Mouse (Mus musculus) heart, embryonic 13.5 days (tissue): ENCODE results near the gene Best2. TPM values are rescaled to one million over a fixed set of nuclear protein-coding genes. Genes with fewer than 3 reads are reported as not detected.
A peak's percentile ranks its signal among the peaks of the same experiment; 100 is the strongest.

ENCODE experiments used
- ATAC-seq: fragments of 200-750 bp; cut with Nextera tagmentation; 2 replicates; pipeline ENCODE4 v1.8.0; 2017; ENCODE audit warnings: moderate TSS enrichment; ENCODE audit not compliant: insufficient number of reproducible peaks, low FRiP score, low TSS enrichment; ENCODE audit errors: extremely low read depth
- H3K27ac ChIP-seq: fragments of 300-500 bp; sonication (generic); replicated peaks from 2 replicates; pipeline ENCODE4 v1.5.1; 2015; ENCODE audit warnings: moderate library complexity, mild to moderate bottlenecking, inconsistent platforms
- H3K27me3 ChIP-seq: fragments of 300-500 bp; sonication (generic); replicated peaks from 2 replicates; pipeline ENCODE4 v1.6.1; 2015; ENCODE audit warnings: mild to moderate bottlenecking, inconsistent platforms
- H3K36me3 ChIP-seq: fragments of 300-500 bp; sonication (generic); 2 replicates; pipeline ENCODE4 v1.6.1; 2015; ENCODE audit warnings: mild to moderate bottlenecking, inconsistent platforms
- H3K4me1 ChIP-seq: fragments of 300-500 bp; sonication (generic); 2 replicates; pipeline ENCODE4 v1.6.1; 2015; ENCODE audit warnings: inconsistent platforms
- H3K4me2 ChIP-seq: fragments of 300-500 bp; sonication (generic); 2 replicates; pipeline ENCODE4 v1.6.1; 2015; ENCODE audit warnings: inconsistent platforms, mild to moderate bottlenecking, moderate library complexity
- H3K4me3 ChIP-seq: fragments of 300-500 bp; sonication (generic); 2 replicates; pipeline ENCODE4 v1.5.1; 2015; ENCODE audit warnings: moderate library complexity, mild to moderate bottlenecking, inconsistent platforms
- H3K9ac ChIP-seq: fragments of 300-500 bp; sonication (generic); 2 replicates; pipeline ENCODE4 v1.6.1; 2015; ENCODE audit warnings: inconsistent platforms, mild to moderate bottlenecking, moderate library complexity
- H3K9me3 ChIP-seq: fragments of 300-500 bp; sonication (generic); 2 replicates; pipeline ENCODE4 v1.6.1; 2016; ENCODE audit warnings: inconsistent platforms
- WGBS: fragments of 180-500 bp; shearing (Covaris S2); methylation state at CpG from one replicate; pipeline ENCODE4 v1.1.7; 2015; ENCODE audit warnings: mixed read lengths; 5-methylcytosine and 5-hydroxymethylcytosine counted together
- polyA plus RNA-seq: library from polyadenylated mRNA; unstranded; fragments of >200 nt; fragmentation: Nextera tagmentation; extraction: Ambion mirVana; gene quantifications from 2 replicates; pipeline ENCODE4 v1.2.1, GENCODE M21; 2015

Gene Best2
- polyA plus RNA-seq, 1 experiment from 2014 or later = not detected

DNA sequence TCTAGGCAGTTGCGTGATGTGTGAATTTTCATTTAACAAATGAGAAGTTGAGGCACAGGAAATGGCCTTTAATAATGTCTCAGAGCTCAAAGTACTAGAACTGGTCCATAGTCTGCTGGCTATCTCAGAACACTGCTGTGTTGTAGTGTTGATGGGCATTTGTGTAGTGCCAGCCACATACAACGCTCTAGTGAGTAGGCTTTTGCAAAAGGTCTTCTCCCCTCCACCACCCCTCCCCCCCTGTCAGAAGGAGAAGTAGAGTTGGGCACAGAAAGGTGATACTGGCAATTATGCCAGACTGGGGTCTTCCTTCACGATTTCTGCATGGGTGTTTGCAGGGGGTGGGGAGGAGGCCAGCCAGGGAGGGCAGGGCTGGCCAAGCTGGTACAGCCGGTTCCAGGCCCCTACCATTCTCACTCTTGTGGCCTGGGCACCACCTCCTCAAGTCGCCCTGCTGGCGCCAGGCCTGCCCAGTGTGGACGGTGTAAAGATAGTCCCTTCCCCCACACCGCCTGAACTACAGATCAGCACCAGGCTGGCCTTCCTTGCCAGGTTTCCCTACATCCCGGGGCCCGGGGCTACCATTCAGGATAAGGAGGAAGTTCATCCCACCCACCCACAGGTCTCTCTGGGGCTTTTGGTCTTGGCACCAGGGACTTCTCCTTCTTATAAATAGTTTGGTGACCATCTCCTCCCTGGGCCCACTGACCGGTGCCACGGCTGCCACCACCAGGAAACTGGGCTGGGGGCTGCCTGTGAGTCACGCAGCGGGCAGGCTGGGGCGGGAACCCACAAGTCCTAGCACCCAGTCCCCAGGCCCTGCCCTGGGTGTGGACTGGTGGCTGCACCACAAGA, 32.5 kb downstream of the Best2 start:
- Histone ChIP-seq H3K27me3 (peaks cover 6% of the 10 kb centered on the region), H3K9ac (no peak overlapping the region), H3K9me3 (no peaks in the 10 kb centered on the region), H3K4me3 (no peak overlapping the region), H3K36me3 (no peaks in the 10 kb centered on the region), H3K27ac (peak overlapping the region; percentile 90; the same call in 1 of the 2 replicates), H3K4me2 (no peak overlapping the region), H3K4me1 (peaks cover 81% of the 10 kb centered on the region)
- ATAC-seq = no peak
- WGBS = 70% methylated on average over 15 of the region's 15 CpGs

- Histone ChIP-seq H3K4me3 (peak overlapping the region; percentile 73), H3K27me3 (no peaks in the 10 kb centered on the region), H3K4me2 (peak overlapping the region; percentile 99), H3K9ac (peak overlapping the region; percentile 88), H3K9me3 (no peaks in the 10 kb centered on the region), H3K27ac (peak overlapping the region; percentile 90), H3K36me3 (no peaks in the 10 kb centered on the region), H3K4me1 (peaks cover 79% of the 10 kb centered on the region)
- no peak for ATAC-seq
- WGBS = 29% methylated on average over 11 of the region's 11 CpGs
Measured at GRCm38 (mm10) chr8:84980622-84981358, 33.5 kb downstream of the Best2 start.

GRCm38 (mm10) chr8:84979599-84980421, 34.5 kb downstream of the Best2 start:
- Histone ChIP-seq H3K9me3 (no peaks in the 10 kb centered on the region), H3K27me3 (no peaks in the 10 kb centered on the region), H3K36me3 (peaks cover 6% of the 10 kb centered on the region), H3K27ac (peak overlapping the region; percentile 90), H3K4me3 (peak overlapping the region; percentile 73), H3K9ac (peak overlapping the region; percentile 88), H3K4me1 (peaks cover 78% of the 10 kb centered on the region), H3K4me2 (peak overlapping the region; percentile 99)
- ATAC-seq = peak; percentile 6; the same call in 1 of the 2 replicates
- WGBS = 1% methylated on average over 42 of the region's 42 CpGs

DNA sequence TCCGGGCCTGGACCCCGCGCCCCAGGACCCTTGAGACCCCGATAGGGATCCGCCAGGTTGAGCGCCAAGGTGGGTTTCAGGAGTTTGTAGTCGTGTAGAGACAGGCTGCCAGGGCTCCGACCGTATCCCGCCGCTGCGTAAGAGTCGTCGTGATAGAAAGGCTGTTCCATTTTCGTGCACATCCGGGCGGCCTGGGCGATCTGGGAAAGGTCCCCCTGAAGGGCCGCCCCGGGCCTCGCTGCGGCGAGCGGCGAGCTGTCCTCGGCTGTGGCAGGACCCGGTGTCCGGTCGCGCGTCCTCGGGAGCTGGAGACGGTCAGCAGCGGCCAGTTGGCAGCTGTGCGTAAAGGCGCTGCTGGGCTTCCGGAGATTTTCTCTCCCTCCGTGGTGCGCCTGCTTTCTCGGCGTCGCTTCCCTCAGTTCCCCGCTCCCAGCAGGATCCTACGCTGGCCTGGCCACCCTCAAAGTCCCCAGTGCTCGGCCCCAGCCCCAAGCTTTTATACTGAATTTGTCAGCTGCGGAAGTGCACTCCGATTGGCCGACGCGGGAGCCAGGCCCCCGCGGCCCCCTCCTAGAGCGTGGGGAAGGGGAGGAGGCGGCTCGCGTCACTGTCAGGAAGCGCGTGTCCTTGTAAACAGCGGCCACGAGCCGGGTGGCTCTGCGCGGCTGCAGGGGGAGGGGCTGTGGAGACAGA, 35.9 kb downstream of the Best2 start, which contains the start of gene Junb:
TSS of gene Junb (minus strand) at position 471 of the 693 bp plus-strand sequence.
- H3K4me2 ChIP-seq = peak within 1 kb of the TSS; percentile 99
- H3K4me1 ChIP-seq = peaks cover 73% of the 10 kb centered on the region
- ATAC-seq = peak; percentile 52
- peak within 1 kb of the TSS; percentile 73 for H3K4me3 ChIP-seq
- H3K27ac ChIP-seq = peak within 1 kb of the TSS; percentile 90
- under 1% methylated on average over 63 of the region's 63 CpGs for WGBS
- no peaks in the 10 kb centered on the region for H3K9me3 ChIP-seq
- H3K36me3 ChIP-seq = peaks cover 20% of the 10 kb centered on the region
- no peaks in the 10 kb centered on the region for H3K27me3 ChIP-seq
- peak within 1 kb of the TSS; percentile 88 for H3K9ac ChIP-seq

GRCm38 (mm10) chr8:84977435-84978247, 36.7 kb downstream of the Best2 start:
- no peaks in the 10 kb centered on the region for H3K9me3 ChIP-seq
- peak overlapping the region; percentile 88 for H3K9ac ChIP-seq
- H3K36me3 ChIP-seq = peaks cover 27% of the 10 kb centered on the region
- H3K4me1 ChIP-seq = peaks cover 73% of the 10 kb centered on the region
- 1% methylated on average over 70 of the region's 70 CpGs for WGBS
- H3K27ac ChIP-seq = peak overlapping the region; percentile 90
- H3K4me2 ChIP-seq = peak overlapping the region; percentile 99
- ATAC-seq = no peak
- H3K27me3 ChIP-seq = no peaks in the 10 kb centered on the region
- H3K4me3 ChIP-seq = peak overlapping the region; percentile 73

GRCm38 (mm10) chr8:84976763-84977434, 37.4 kb downstream of the Best2 start:
- Histone ChIP-seq H3K4me2 (peak overlapping the region; percentile 99), H3K9ac (peak overlapping the region; percentile 88), H3K4me3 (peak overlapping the region; percentile 73), H3K4me1 (peaks cover 69% of the 10 kb centered on the region), H3K9me3 (no peaks in the 10 kb centered on the region), H3K27ac (peak overlapping the region; percentile 90), H3K27me3 (no peaks in the 10 kb centered on the region), H3K36me3 (peaks cover 35% of the 10 kb centered on the region)
- WGBS = 3% methylated on average over 25 of the region's 25 CpGs
- ATAC-seq = no peak

DNA sequence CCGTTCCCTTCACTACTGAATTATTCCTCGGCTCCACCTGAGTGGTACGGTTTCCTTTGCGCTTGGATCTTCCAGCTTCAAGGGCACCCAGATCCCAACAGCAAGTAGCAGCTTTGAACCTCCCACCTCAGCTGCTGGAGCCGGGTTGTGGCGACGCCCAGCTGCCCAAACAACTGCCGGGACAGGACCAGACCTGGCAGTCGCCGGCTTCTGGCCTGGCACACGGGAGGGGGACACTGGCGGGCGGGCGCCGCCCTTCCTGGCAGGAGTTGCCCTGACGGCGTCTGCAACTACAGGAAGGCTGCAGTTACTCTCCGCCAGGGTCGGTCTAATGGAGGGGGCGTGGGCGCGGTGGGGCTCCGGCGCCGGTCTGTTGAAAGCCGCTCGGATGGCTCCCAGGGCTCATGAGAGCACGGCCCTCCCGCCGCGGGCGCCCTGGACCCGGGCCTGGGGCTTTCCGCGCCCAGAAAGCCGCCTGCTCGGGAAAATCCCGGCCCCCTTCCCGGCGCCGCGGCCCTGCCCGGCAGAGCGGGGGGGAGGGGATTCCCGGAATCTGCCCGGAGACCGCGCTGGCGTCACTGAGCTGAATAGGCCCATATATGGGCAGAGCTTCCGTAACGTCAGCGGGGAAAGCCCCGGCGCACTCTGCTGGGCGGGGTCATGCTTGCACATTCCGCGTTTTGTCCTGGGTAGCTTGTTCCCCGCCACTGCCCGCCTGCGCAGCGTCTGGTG, 38.1 kb downstream of the Best2 start:
- Histone ChIP-seq H3K4me2 (peak overlapping the region; percentile 99), H3K27ac (peak overlapping the region; percentile 90), H3K27me3 (no peaks in the 10 kb centered on the region), H3K4me3 (peak overlapping the region; percentile 73), H3K4me1 (peaks cover 63% of the 10 kb centered on the region), H3K9me3 (no peaks in the 10 kb centered on the region), H3K36me3 (peaks cover 42% of the 10 kb centered on the region), H3K9ac (peak overlapping the region; percentile 88)
- WGBS = under 1% methylated on average over 58 of the region's 61 CpGs
- ATAC-seq = peak; percentile 75

GRCm38 (mm10) chr8:84975434-84975833, 38.9 kb downstream of the Best2 start:
- H3K4me3 ChIP-seq = peak overlapping the region; percentile 73
- 38% methylated on average over 7 of the region's 7 CpGs for WGBS
- peak overlapping the region; percentile 88 for H3K9ac ChIP-seq
- peaks cover 49% of the 10 kb centered on the region for H3K36me3 ChIP-seq
- H3K27ac ChIP-seq = peak overlapping the region; percentile 90
- ATAC-seq = no peak
- H3K4me2 ChIP-seq = peak overlapping the region; percentile 99
- peaks cover 63% of the 10 kb centered on the region for H3K4me1 ChIP-seq
- H3K9me3 ChIP-seq = no peaks in the 10 kb centered on the region
- H3K27me3 ChIP-seq = no peaks in the 10 kb centered on the region

DNA sequence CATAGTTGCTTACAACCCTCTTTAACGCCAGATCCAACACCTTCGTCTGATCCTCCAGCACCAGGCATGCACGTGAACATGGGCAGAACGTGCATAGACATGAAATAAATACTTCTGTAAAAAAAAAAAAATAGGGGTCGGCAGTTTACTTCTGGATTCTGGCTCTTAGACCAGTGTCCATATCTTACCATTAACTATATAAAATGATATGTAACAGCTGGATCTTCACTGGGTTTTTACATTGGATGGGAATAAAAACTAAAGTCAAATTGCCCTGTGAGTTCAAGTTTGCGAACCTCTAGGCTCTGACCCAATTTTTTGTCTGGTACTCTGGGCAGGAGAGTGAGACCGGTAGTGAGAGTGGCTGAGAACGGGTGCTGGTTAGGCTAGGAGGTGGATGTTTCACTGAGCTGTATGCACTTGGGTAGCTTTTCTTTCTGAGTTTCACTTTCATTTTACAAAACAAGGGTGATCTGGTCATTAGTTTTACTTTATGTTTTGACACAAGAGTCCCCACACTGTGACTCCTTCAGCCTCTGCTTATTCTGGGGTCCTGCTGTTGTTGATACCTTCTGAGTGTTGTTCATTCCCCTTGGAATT, 39.7 kb downstream of the Best2 start:
- 78% methylated on average over 8 of the region's 8 CpGs for WGBS
- H3K36me3 ChIP-seq = peaks cover 49% of the 10 kb centered on the region
- H3K9ac ChIP-seq = peak overlapping the region; percentile 88; the same call in 1 of the 2 replicates
- peak overlapping the region; percentile 99 for H3K4me2 ChIP-seq
- ATAC-seq = no peak
- H3K4me1 ChIP-seq = peaks cover 58% of the 10 kb centered on the region
- H3K4me3 ChIP-seq = peak overlapping the region; percentile 73
- H3K27ac ChIP-seq = peak overlapping the region; percentile 90; the same call in 1 of the 2 replicates
- no peaks in the 10 kb centered on the region for H3K9me3 ChIP-seq
- H3K27me3 ChIP-seq = no peaks in the 10 kb centered on the region
